8 mouse cellular contexts compared by ENCODE assay signal in genomic region chr12:76710351-76711100, GRCm38 (mm10). TPM values are rescaled to one million over a fixed set of nuclear protein-coding genes. Genes with fewer than 3 reads are reported as not detected.
DNase-seq lines count a peak whose midpoint lies in the region; ATAC-seq and TF ChIP-seq lines count a peak whose summit lies in the region.

TSS of gene Sptb (minus strand) at chr12:76710547.

- peaks cover 25% of the 10 kb centered on the region for H3K4me1 ChIP-seq in hindbrain, embryonic 10.5 days (replicated peaks)
- H3K4me1 ChIP-seq in lung, embryonic 16.5 days (replicated peaks; ENCODE audit: control insufficient read depth, insufficient read depth, low read length), result peaks cover 12% of the 10 kb centered on the region
- peaks cover 14% of the 10 kb centered on the region for H3K4me1 ChIP-seq in olfactory bulb, adult 2 months (ENCODE audit: control insufficient read depth, insufficient read depth, low read length)

- peak within 1 kb of the TSS; percentile 71 for H3K9ac ChIP-seq in lung, embryonic 16.5 days (ENCODE audit: low read length)

- no peaks in the 10 kb centered on the region for H3K9me3 ChIP-seq in hindbrain, embryonic 10.5 days
- no peaks in the 10 kb centered on the region for H3K9me3 ChIP-seq in lung, embryonic 16.5 days (ENCODE audit: control insufficient read depth, low read length)

- under 1% methylated on average over 40 of the region's 40 CpGs for WGBS in hindbrain, embryonic 10.5 days
- under 1% methylated on average over 40 of the region's 40 CpGs for WGBS in lung, embryonic 16.5 days
- 3% methylated on average over 40 of the region's 40 CpGs for WGBS in olfactory bulb, adult 2 months

- peak; percentile 48 for ATAC-seq in activated CD4-positive, CD25-positive, alpha-beta regulatory T cell, adult 4 months
- ATAC-seq in frontal cortex, adult (ENCODE audit: low TSS enrichment), result peak; percentile 50
- ATAC-seq in lung, embryonic 16.5 days (ENCODE audit: low read depth), result peak; percentile 58; the same call in 1 of the 2 replicates

- no peak; the same call in 1 of the 2 replicates for TF ChIP-seq POLR2A in olfactory bulb, adult 2 months (IDR thresholded peaks at IDR 0.05; ENCODE audit: insufficient read depth, low read depth, low read length)

- H3K4me2 ChIP-seq in lung, embryonic 16.5 days (ENCODE audit: low read depth, low read length), result peak within 1 kb of the TSS; percentile 100

- TF ChIP-seq CTCF in olfactory bulb, adult 2 months (IDR thresholded peaks at IDR 0.05; ENCODE audit: insufficient read depth, low read depth, low read length), result no peak

- H3K27ac ChIP-seq in hindbrain, embryonic 10.5 days, result peak within 1 kb of the TSS; percentile 81
- no peak within 1 kb of the TSS for H3K27ac ChIP-seq in lung, embryonic 16.5 days (ENCODE audit: low read length)
- peak within 1 kb of the TSS; percentile 72 for H3K27ac ChIP-seq in olfactory bulb, adult 2 months (ENCODE audit: insufficient read depth, low read depth, low read length)

- peak; percentile 98 for DNase-seq in cerebellum, adult 9-11 months
- peak; percentile 68 for DNase-seq in hindbrain, embryonic 10.5 days (ENCODE audit: low spot score)
- DNase-seq in layer of hippocampus, adult 9-11 months, result peak; percentile 53
- no peak for DNase-seq in MN1 (ENCODE audit: low spot score)

- H3K4me3 ChIP-seq in hindbrain, embryonic 10.5 days, result peak within 1 kb of the TSS; percentile 68
- peak within 1 kb of the TSS; percentile 72 for H3K4me3 ChIP-seq in lung, embryonic 16.5 days (ENCODE audit: low read length)
- peak within 1 kb of the TSS; percentile 61 for H3K4me3 ChIP-seq in olfactory bulb, adult 2 months (ENCODE audit: insufficient read depth, low read depth, low read length)

- H3K36me3 ChIP-seq in hindbrain, embryonic 10.5 days, result no peaks in the 10 kb centered on the region
- no peaks in the 10 kb centered on the region for H3K36me3 ChIP-seq in lung, embryonic 16.5 days (ENCODE audit: control insufficient read depth, insufficient read depth, low read length)

- peaks cover 80% of the 10 kb centered on the region for H3K27me3 ChIP-seq in hindbrain, embryonic 10.5 days (ENCODE audit: insufficient read depth, poor library complexity, severe bottlenecking)
- peaks cover 43% of the 10 kb centered on the region for H3K27me3 ChIP-seq in lung, embryonic 16.5 days (ENCODE audit: control insufficient read depth, insufficient read depth, low read depth, low read length)

RNA-seq across cellular contexts. Expression of gene Sptb, which starts in this region (rescaled TPM):
- under 1 TPM; 0.28 to 0.37 TPM for polyA plus RNA-seq in activated CD4-positive, CD25-positive, alpha-beta regulatory T cell, adult 4 months (2017; shearing (Covaris generic))
- polyA plus RNA-seq in hindbrain, embryonic 10.5 days (2016; fragmentation: Nextera tagmentation; extraction: Ambion mirVana), result 4.8 TPM in 2 replicates
- 1.3 and 1.8 TPM in 2 replicates for polyA plus RNA-seq in lung, embryonic 16.5 days (2015; fragmentation: Nextera tagmentation; extraction: Ambion mirVana)
- polyA plus RNA-seq in olfactory bulb, adult 2 months (2012; ENCODE audit: insufficient read depth, insufficient read length, low replicate concordance, missing spikeins), result 29.1 TPM in 1 of 2 replicates, not detected in the other

Comparison
In these comparisons a context has a peak if more than half of its experiments do, and no peak if none do; other contexts are left out.
1. Peak in ATAC-seq in activated CD4-positive, CD25-positive, alpha-beta regulatory T cell, adult 4 months; RNA of the gene not detected or under 1 TPM.